Comparison of ENCODE assay signal across 8 mouse cellular contexts in genomic region chr7:16491759-16492158, GRCm38 (mm10). TPM values are rescaled to one million over a fixed set of nuclear protein-coding genes. Genes with fewer than 3 reads are reported as not detected.
DNase-seq lines count a peak whose midpoint lies in the region; ATAC-seq and TF ChIP-seq lines count a peak whose summit lies in the region.

No protein-coding gene starts in this region.

- H3K9me3 ChIP-seq in kidney, embryonic 15.5 days (replicated peaks), result no peaks in the 10 kb centered on the region
- H3K9me3 ChIP-seq in liver, postnatal 0 days (ENCODE audit: low read length), result no peaks in the 10 kb centered on the region
- no peaks in the 10 kb centered on the region for H3K9me3 ChIP-seq in neural tube, embryonic 14.5 days (ENCODE audit: control insufficient read depth, low read length)

- peaks cover 19% of the 10 kb centered on the region for H3K36me3 ChIP-seq in kidney, embryonic 15.5 days
- peaks cover 4% of the 10 kb centered on the region for H3K36me3 ChIP-seq in liver, postnatal 0 days (replicated peaks; ENCODE audit: insufficient read depth, low read length)
- peaks cover 18% of the 10 kb centered on the region for H3K36me3 ChIP-seq in neural tube, embryonic 14.5 days (ENCODE audit: control insufficient read depth, insufficient read depth, low read length)

- 43% methylated on average over 3 of the region's 3 CpGs for WGBS in kidney, embryonic 15.5 days
- 44% methylated on average over 3 of the region's 3 CpGs for WGBS in liver, postnatal 0 days (ENCODE audit: insufficient replicate concordance)
- WGBS in neural tube, embryonic 14.5 days, result 28% methylated on average over 3 of the region's 3 CpGs

- H3K27me3 ChIP-seq in kidney, embryonic 15.5 days, result no peaks in the 10 kb centered on the region
- H3K27me3 ChIP-seq in liver, postnatal 0 days (ENCODE audit: insufficient read depth, low read length), result no peaks in the 10 kb centered on the region
- no peaks in the 10 kb centered on the region for H3K27me3 ChIP-seq in neural tube, embryonic 14.5 days (ENCODE audit: control insufficient read depth, insufficient read depth, low read length)

- no peak for TF ChIP-seq EP300 in liver, postnatal 0 days (IDR thresholded peaks at IDR 0.05; ENCODE audit: low read depth)

- H3K27ac ChIP-seq in cortical plate, adult 2 months (ENCODE audit: insufficient read depth, low read length), result no peak overlapping the region
- H3K27ac ChIP-seq in kidney, embryonic 15.5 days, result no peak overlapping the region
- H3K27ac ChIP-seq in liver, postnatal 0 days (ENCODE audit: low read depth), result no peak overlapping the region
- H3K27ac ChIP-seq in neural tube, embryonic 14.5 days (ENCODE audit: low read depth, low read length), result no peak overlapping the region

- no peak overlapping the region for H3K4me2 ChIP-seq in kidney, embryonic 15.5 days
- no peak overlapping the region for H3K4me2 ChIP-seq in liver, postnatal 0 days (ENCODE audit: low read depth, low read length)
- no peak overlapping the region for H3K4me2 ChIP-seq in neural tube, embryonic 14.5 days (ENCODE audit: low read depth, low read length)

- H3K4me1 ChIP-seq in cortical plate, adult 2 months (ENCODE audit: control insufficient read depth, insufficient read depth, low read length), result no peaks in the 10 kb centered on the region
- no peaks in the 10 kb centered on the region for H3K4me1 ChIP-seq in kidney, embryonic 15.5 days
- no peaks in the 10 kb centered on the region for H3K4me1 ChIP-seq in liver, postnatal 0 days (ENCODE audit: insufficient read depth)
- no peaks in the 10 kb centered on the region for H3K4me1 ChIP-seq in neural tube, embryonic 14.5 days (ENCODE audit: control insufficient read depth, insufficient read depth, low read length)

- peak; percentile 96 for TF ChIP-seq CTCF in cortical plate, adult 2 months (IDR thresholded peaks at IDR 0.05; ENCODE audit: extremely low read depth, insufficient read depth, low read length)
- TF ChIP-seq CTCF in liver, postnatal 0 days (IDR thresholded peaks at IDR 0.05; ENCODE audit: low read depth), result peak; percentile 99

- no peak overlapping the region for H3K9ac ChIP-seq in kidney, embryonic 15.5 days
- H3K9ac ChIP-seq in liver, postnatal 0 days (replicated peaks), result no peak overlapping the region
- H3K9ac ChIP-seq in neural tube, embryonic 14.5 days (replicated peaks; ENCODE audit: low read depth, low read length), result no peak overlapping the region

- no peak for TF ChIP-seq POLR2A in cortical plate, adult 2 months (IDR thresholded peaks at IDR 0.05; ENCODE audit: extremely low read depth, insufficient read depth, low read length)

- 0 out of 2 replicates have a peak, but pooled peaks have one; percentile 34 for ATAC-seq in kidney, embryonic 15.5 days (replicated peaks; ENCODE audit: low FRiP score)
- ATAC-seq in liver, postnatal 0 days, result peak; percentile 68
- peak; percentile 33; the same call in 1 of the 2 replicates for ATAC-seq in neural tube, embryonic 14.5 days (ENCODE audit: low read depth)

- peak; percentile 86 for DNase-seq in CD4-positive, CD25-positive, alpha-beta regulatory T cell, adult 2 months (ENCODE audit: low read depth, low spot score)
- DNase-seq in adipocyte (ENCODE audit: low spot score), result peak; percentile 62
- DNase-seq in gastrocnemius, postnatal 25 days, result peak; percentile 32
- DNase-seq in liver, postnatal 0 days, result peak; percentile 80
- DNase-seq in thymus, adult 18-20 months, result peak; percentile 43 to 59

- no peak overlapping the region for H3K4me3 ChIP-seq in cortical plate, adult 2 months (ENCODE audit: insufficient read depth, low read length)
- H3K4me3 ChIP-seq in kidney, embryonic 15.5 days (replicated peaks), result no peak overlapping the region
- H3K4me3 ChIP-seq in liver, postnatal 0 days (ENCODE audit: low read depth, low read length), result no peak overlapping the region
- no peak overlapping the region for H3K4me3 ChIP-seq in neural tube, embryonic 14.5 days (ENCODE audit: low read depth, low read length)

RNA-seq across cellular contexts. Expression of gene Npas1, which starts 14.2 kb away (rescaled TPM):
- 10.7 and 13.0 TPM in 2 replicates for polyA plus RNA-seq in cortical plate, adult 2 months (2012; rRNA removed)
- not detected for total RNA-seq in gastrocnemius, postnatal 25 days (2021)
- 0.38 and 0.51 TPM in 2 replicates for polyA plus RNA-seq in kidney, embryonic 15.5 days (2015; fragmentation: Nextera tagmentation; extraction: Ambion mirVana)
- polyA plus RNA-seq in liver, postnatal 0 days (2015; fragmentation: Nextera tagmentation; extraction: Ambion mirVana), result 0.07 and 0.11 TPM in 2 replicates
- 1.8 and 2.0 TPM in 2 replicates for polyA plus RNA-seq in neural tube, embryonic 14.5 days (2014; fragmentation: Nextera tagmentation; extraction: Ambion mirVana)

RNA-seq across cellular contexts. Expression of gene Tmem160, which starts 39.2 kb away (rescaled TPM):
- 105 and 115 TPM in 2 replicates for polyA plus RNA-seq in cortical plate, adult 2 months (2012; rRNA removed)
- 10 to 100 TPM; 37.4 to 39.4 TPM for total RNA-seq in gastrocnemius, postnatal 25 days (2021)
- 51.0 and 55.9 TPM in 2 replicates for polyA plus RNA-seq in kidney, embryonic 15.5 days (2015; fragmentation: Nextera tagmentation; extraction: Ambion mirVana)
- polyA plus RNA-seq in liver, postnatal 0 days (2015; fragmentation: Nextera tagmentation; extraction: Ambion mirVana), result 38.7 and 43.0 TPM in 2 replicates
- polyA plus RNA-seq in neural tube, embryonic 14.5 days (2014; fragmentation: Nextera tagmentation; extraction: Ambion mirVana), result 62.7 and 70.4 TPM in 2 replicates

Comparison
In these comparisons a context has a peak if more than half of its experiments do, and no peak if none do; other contexts are left out.
1. DNase-seq: peak in every context shown above with its lines; median percentile 86 in CD4-positive, CD25-positive, alpha-beta regulatory T cell, adult 2 months; 80 in liver, postnatal 0 days; 62 in adipocyte; 51 in thymus, adult 18-20 months; 32 in gastrocnemius, postnatal 25 days.